In the genomic region with DNA sequence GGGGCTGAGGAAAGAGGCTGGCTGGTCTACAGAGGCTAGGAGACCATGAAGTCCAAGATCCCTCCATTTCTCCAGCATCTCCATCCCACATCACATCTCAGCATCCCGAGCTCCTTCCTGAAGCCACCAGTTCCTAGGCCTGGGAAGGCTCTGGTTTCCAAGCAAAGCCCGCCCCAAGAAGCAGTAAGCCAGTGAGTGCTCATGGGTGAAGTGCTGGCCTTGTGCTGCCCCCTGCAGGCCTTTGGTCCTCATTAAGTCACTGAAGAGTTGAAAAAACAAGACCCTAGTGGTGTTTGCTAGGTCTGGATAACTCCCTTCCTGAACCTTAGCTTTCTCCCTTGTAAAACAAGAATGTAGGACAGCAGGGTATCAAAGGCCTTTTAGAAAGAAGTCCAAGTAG, we compare ENCODE assay signal across 9 mouse cellular contexts. TPM values are rescaled to one million over a fixed set of nuclear protein-coding genes. Genes with fewer than 3 reads are reported as not detected.
DNase-seq lines count a peak whose midpoint lies in the region; ATAC-seq and TF ChIP-seq lines count a peak whose summit lies in the region.
"Had no signal": no experiment of that assay in that cellular context is flagged by ENCODE, and none has a peak within 500 bp of the region (broad histone marks: within the 10 kb centered on the region; RNA-seq: fewer than 3 reads in every experiment).

No protein-coding gene starts in this region.

- 37% methylated on average over 2 of the region's 2 CpGs for WGBS in stomach, postnatal 0 days

- no peaks in the 10 kb centered on the region; the same call in 1 of the 2 replicates for H3K27me3 ChIP-seq in stomach, postnatal 0 days (ENCODE audit: control insufficient read depth, insufficient read depth, low read length)

- no peaks in the 10 kb centered on the region for H3K9me3 ChIP-seq in stomach, postnatal 0 days (ENCODE audit: control insufficient read depth, low read length)
- H3K9me3 ChIP-seq: G1E had no signal

- H3K36me3 ChIP-seq in stomach, postnatal 0 days (ENCODE audit: control insufficient read depth, insufficient read depth, low read length), result no peaks in the 10 kb centered on the region
- H3K36me3 ChIP-seq: G1E had no signal

- TF ChIP-seq CTCF in stomach, postnatal 0 days (IDR thresholded peaks at IDR 0.05; ENCODE audit: low read depth), result peak; percentile 81

- H3K27ac ChIP-seq in stomach, postnatal 0 days (replicated peaks), result no peak overlapping the region

- H3K4me1 ChIP-seq in stomach, postnatal 0 days (replicated peaks; ENCODE audit: control insufficient read depth, insufficient read depth), result no peaks in the 10 kb centered on the region

- DNase-seq in heart, adult 18-20 months, result peak; percentile 49 to 74
- DNase-seq in heart, postnatal 25 days (ENCODE audit: low spot score), result no peak
- DNase-seq in adrenal gland, adult 18-20 months (ENCODE audit: low spot score in 2 of 2), result peak; percentile 18 to 57
- DNase-seq in embryo, embryonic 11.5 days (ENCODE audit: low read depth, low spot score), result peak; percentile 73
- DNase-seq in heart, postnatal 10 days, result peak; percentile 79 to 86
- peak; percentile 52 for DNase-seq in left cerebral cortex, adult 11 months (ENCODE audit: low spot score)
- DNase-seq in mesoderm, embryonic 11.5 days (ENCODE audit: low read depth, low spot score), result peak; percentile 87
- peak; percentile 78 for DNase-seq in stomach, postnatal 0 days (ENCODE audit: low spot score)

- H3K4me3 ChIP-seq in stomach, postnatal 0 days (ENCODE audit: low read depth, low read length), result no peak overlapping the region

- no peak overlapping the region for H3K9ac ChIP-seq in stomach, postnatal 0 days (ENCODE audit: low read length)

- no peak overlapping the region for H3K4me2 ChIP-seq in stomach, postnatal 0 days (replicated peaks; ENCODE audit: low read depth)

- no peak for TF ChIP-seq EP300 in stomach, postnatal 0 days (optimal IDR thresholded peaks at IDR 0.05)

- 0 out of 2 replicates have a peak, but pooled peaks have one; percentile 42 for ATAC-seq in stomach, postnatal 0 days (ENCODE audit: low FRiP score, low TSS enrichment)

- intact Hi-C loops in heart, postnatal 25 days (cut with DNase I), result no loop called here
- intact Hi-C loops in heart, postnatal 10 days (cut with DNase I), result no loop called here

RNA-seq across cellular contexts. Expression of a gene that starts 35.5 kb away (rescaled TPM):
- 1,000 to 10,000 TPM; 1,497 to 1,660 TPM for total RNA-seq in heart, adult 18-20 months (2021)
- 1,000 to 10,000 TPM; 1,445 to 1,467 TPM for total RNA-seq in heart, postnatal 25 days (2021)
- 1,000 to 10,000 TPM; 2,039 to 2,138 TPM for total RNA-seq in adrenal gland, adult 18-20 months (2021)
- total RNA-seq in heart, postnatal 10 days (2021), result 1,000 to 10,000 TPM; 1,715 to 1,777 TPM
- 1,416 and 1,491 TPM in 2 replicates for polyA plus RNA-seq in stomach, postnatal 0 days (2015; fragmentation: Nextera tagmentation; extraction: Ambion mirVana)
